Mouse (Mus musculus) 3T3-L1 (cell line): ENCODE measurements around the gene Atf7ip.

Source experiments
- DNase-seq: peaks from one replicate; pipeline ENCODE4 v3.0.0-alpha.2; 2015; ENCODE audit warnings: low read depth, low spot score

The Atf7ip gene

DNA sequence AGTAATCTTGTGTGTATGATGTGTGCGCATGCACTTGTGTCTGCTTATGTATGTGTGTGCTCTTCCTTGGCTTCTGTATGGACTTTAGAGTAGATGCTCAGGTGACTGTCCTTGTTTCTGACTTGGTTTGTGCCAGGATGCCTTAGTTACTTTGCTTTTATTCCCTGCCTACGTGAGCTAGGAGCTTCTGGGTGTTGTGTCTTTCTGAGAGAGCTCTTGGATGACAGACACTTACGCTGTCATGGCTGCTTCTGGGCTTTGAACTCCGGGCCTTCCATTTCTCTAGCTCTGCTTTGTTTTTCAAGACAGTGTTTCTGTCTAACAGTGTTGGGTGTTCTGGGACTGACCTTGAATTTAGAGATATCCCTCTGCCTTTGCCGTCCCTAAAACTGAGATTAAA, 16.7 kb downstream of the Atf7ip start:
- no peak for DNase-seq

- no peak for DNase-seq
Measured at GRCm38 (mm10) chr6:136524751-136525150, 18.8 kb downstream of the Atf7ip start.

DNA sequence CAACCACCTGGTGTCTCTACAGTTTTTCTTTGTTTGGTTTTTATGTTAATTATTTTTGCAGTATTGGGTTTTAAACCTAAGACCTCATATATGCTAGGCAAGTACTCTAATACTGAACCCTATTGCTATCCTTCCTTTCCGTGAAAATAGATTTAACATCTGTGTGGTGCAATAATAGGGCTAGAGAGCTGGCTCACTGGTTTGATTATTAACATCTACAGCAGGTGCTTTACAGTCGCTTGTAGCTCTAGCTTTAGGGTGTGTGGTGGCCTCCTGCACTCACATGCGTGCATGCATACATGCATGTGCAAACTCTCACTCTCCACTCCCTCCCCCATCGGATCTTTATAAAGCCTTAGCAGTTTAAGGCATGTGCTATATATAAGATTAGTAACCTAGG, 19.6 kb downstream of the Atf7ip start:
- DNase-seq: no peak

DNA sequence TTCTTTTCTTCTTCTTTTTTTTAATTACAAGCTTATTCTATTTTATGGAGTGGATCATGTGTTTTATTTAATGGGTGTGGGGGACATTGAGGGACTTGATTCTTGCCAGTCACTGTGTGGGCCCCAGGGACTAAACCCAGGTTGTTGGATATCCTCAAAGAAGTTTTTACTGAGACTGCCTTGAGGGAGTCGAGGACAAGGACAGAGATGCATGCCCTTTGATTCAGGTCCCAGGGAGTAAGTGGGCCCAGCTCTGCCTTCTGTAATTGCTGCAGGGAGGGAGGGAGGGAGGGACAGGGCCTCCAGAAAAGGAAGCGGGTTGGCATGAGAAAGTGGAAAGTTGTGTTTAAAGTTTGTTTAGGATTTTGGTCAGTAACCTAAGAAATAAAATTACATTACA, 23.2 kb downstream of the Atf7ip start:
- no peak for DNase-seq

DNA sequence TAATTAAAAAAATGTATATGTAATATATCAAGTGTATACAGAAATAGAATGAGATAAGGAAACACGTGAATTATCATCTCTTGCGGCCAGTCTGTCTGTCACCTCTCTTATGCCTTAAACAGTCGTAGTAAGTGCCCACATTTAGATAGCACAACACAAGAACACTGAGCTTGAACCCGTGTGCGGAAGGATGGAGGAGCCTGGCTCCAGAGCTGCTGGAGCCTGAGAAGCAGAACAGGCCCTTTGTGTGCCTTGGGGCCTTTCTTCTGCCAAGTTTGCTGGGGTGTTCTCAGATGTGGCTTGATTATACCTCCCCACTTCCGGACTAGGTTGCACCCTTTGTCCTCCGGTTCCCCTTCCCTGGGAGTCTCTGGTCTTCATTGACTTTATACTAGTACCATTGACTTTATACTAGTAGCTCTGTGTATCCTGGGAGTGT, 25.8 kb downstream of the Atf7ip start:
- DNase-seq: no peak

- DNase-seq: peak; percentile 90
Measured at GRCm38 (mm10) chr6:136532535-136533291, 26.7 kb downstream of the Atf7ip start.

- DNase-seq: no peak
Measured at GRCm38 (mm10) chr6:136533804-136534203, 27.8 kb downstream of the Atf7ip start.

DNA sequence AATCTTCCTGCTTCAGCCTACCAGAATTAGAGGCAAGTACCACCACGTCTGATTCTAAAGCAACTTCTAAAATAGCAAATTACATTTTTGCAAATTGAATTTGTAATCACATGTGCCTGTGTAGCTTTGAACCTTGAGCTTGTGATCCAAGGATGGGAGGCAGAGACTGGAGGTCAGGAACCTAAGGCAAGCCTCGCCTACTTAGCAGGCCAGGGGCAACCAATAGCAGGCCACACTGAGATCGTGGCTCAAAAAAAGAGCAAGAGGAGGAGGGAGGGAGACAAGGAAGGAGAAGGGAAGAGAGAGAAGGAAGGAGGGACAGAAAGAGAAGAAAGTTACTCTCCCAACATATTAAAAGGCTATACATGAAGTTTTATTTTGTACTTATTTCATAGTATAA, 28.5 kb downstream of the Atf7ip start:
- no peak for DNase-seq

DNA sequence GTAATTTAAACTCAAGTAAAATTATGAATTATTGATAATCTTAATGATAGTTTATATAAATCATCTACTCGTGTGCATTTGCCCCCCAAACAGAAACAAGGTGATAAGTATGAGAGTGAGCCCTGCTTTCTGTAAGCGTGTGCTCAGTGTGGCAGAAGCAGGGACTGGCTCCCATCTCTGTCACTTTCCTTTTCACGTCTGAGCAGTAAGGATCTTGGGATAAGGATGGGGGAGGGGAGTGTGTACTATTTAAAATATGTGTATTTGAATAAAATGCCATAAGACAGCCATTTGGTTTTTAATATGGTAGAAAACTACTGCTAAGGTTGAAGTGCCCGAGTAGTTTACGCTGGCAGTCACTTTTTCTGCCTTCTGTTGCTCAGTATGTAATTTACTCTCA, 29.2 kb downstream of the Atf7ip start:
- DNase-seq: no peak

DNA sequence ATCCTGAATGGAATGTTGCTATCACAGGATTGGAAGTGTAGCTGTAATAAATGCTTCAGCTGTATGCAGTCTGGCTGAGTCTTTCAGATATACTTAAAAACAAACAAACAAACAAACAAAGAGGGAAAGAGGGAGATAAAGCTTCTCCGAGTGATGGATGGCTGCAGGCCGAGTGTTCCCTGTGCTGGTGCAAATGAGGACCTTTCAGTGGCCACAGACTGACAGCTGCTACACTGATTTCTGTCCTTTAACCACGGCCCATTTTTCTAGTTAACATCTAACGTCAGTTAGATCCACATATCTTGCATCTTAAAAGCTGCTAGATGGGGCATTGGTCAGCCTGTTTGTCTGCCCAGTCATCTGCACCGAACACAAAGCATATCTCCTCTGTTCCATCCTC, 30.2 kb downstream of the Atf7ip start:
- no peak for DNase-seq

GRCm38 (mm10) chr6:136541350-136541749, 35.4 kb downstream of the Atf7ip start:
- DNase-seq: peak; percentile 81

- DNase-seq: no peak
Measured at GRCm38 (mm10) chr6:136542105-136542504, 36.1 kb downstream of the Atf7ip start.

DNA sequence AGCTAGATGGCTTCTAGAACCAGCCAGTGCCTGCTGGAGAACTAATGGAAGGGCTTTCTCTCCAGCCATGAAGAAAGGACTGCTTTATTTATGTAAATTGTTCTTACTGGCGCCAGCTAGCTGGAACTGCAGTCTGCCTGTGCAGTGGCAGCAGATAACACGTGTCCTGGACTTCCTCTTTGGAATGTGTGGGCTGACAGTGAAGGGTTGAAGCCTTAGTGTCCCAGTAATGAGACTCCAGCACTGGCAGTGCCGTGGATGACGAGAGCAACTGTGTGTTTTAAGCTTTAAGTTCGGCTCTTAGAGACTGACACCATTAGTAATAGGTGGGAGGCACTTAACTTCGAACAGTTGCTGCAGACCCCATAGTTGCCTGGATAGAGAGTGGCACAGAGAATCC, 37.2 kb downstream of the Atf7ip start:
- DNase-seq: peak; percentile 40

DNA sequence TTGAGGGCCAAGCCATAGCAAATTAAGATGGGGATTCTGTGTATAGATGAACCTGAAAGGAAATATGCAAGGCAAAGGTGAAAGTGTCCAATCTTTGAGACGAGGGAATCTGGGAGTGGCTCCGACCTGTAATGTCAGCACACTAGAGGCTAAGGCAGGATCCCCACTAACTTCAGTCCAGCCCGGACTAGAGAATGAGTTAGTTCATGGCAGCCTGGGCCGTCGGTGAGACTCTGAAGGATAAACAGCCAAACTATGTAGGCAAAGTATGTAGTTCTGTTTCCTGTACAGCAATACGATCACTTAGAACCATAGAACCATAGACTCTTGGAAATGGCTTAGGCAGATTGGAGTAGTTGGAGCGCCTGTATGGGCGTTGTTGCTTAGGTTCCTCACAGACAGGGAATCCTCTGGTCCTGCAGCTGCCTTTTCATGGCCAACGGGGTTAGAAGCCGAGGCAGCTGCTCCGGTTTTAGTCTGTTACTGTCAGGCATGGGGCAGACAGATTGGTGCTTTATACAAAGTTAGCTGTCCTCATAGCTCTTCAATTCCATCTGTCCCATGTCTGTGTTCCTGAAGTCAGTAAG, 39.4 kb downstream of the Atf7ip start:
- DNase-seq: no peak

GRCm38 (mm10) chr6:136546286-136546685, 40.3 kb downstream of the Atf7ip start:
- no peak for DNase-seq

DNA sequence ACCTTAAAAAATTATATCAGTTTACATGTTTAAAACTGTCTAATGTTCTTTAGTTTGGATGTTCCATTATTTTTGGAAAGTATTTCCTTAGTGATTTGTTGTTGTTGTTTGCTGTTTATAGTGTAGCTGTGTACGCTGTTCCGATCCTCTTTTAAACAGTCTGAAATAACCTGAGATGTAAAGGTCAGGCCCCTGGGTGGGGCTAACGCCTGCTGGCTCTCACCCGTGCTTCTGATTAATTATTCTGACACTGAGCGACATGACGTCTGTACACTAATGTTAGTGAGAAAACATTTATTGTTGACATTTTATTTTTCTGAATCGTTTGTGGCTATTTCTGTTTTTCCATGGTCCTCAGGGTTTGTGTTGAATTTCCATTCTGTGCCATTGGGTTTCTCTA, 41.0 kb downstream of the Atf7ip start:
- no peak for DNase-seq

GRCm38 (mm10) chr6:136548041-136548770, 42.2 kb downstream of the Atf7ip start:
- peak; percentile 69 for DNase-seq

GRCm38 (mm10) chr6:136548796-136549195, 42.8 kb downstream of the Atf7ip start:
- DNase-seq: no peak

- no peak for DNase-seq
Measured at GRCm38 (mm10) chr6:136549606-136550005, 43.6 kb downstream of the Atf7ip start.

- DNase-seq: peak; percentile 85
Measured at GRCm38 (mm10) chr6:136550596-136551304, 44.8 kb downstream of the Atf7ip start.

DNA sequence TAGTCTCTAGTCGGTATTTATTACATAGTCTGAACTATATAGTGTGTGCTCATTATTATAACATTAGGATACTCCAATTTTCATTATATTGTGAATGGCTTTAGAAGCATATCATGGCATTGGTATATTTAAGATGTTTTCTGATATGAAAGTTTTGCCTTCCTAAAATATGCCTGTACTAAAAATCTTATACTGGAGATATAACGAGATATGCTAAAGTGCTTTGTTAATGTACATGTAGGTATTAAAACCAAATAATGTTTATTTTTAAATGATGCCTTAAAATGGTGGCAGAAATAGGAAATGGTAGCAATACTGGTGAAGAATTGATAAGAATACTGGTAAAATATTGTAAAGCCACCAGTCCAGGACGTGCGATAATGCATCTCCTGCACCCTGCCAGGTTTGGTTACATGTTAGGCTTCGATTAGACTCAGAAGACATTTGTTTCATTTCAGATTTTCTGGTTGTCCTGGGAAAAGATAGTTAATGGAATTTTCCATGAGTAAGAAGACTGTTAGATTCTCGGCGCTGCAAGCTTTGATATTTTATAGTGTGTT, 45.7 kb downstream of the Atf7ip start:
- no peak for DNase-seq

DNA sequence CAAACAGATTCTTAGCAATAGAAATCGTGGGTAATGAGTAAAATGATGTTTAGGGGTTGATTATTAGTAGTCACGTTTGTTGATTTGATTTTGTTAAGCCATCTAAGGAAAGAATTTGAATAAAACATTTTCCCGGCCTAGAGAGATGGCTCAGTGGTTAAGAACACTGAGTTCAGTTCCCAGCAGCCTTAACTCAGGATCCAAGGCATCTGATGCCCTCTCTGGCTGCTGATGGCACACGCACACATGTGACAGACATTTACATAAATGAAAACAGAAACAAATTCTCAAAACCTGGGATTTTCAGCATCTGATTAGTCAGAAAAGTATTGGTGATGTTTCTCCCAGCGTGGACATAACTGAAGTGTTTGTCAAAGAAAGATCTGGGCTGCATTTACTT, 47.2 kb downstream of the Atf7ip start:
- no peak for DNase-seq
